Mouse (Mus musculus): ENCODE measurements at regions not wholly inside any gene's neighbourhood (a gene's known extent, or its start where the extent isn't known, plus 50 kb on each side); places are given as distances from the start of the nearest gene placed in this dataset.

GRCm38 (mm10) chr4:12837097-12837426, 665.2 kb upstream of the Fam92a start:
- no peak for DNase-seq (ENCODE audit: low spot score)

GRCm38 (mm10) chr4:12836326-12837096, 664.7 kb upstream of the Fam92a start:
- no peak for DNase-seq (ENCODE audit: low spot score)

GRCm38 (mm10) chr4:12826419-12826818, 654.6 kb upstream of the Fam92a start:
- no peak for DNase-seq (ENCODE audit: low spot score)

GRCm38 (mm10) chr4:12814251-12814650, 642.4 kb upstream of the Fam92a start:
- no peak for DNase-seq (ENCODE audit: low spot score)

GRCm38 (mm10) chr4:12801186-12801585, 629.4 kb upstream of the Fam92a start:
- DNase-seq (ENCODE audit: low spot score): no peak

GRCm38 (mm10) chr4:12799564-12799963, 627.7 kb upstream of the Fam92a start:
- no peak for DNase-seq (ENCODE audit: low spot score)

GRCm38 (mm10) chr4:12792764-12793422, 621.1 kb upstream of the Fam92a start:
- DNase-seq (ENCODE audit: low spot score): no peak

- no peak for DNase-seq (ENCODE audit: low spot score)
Observed at GRCm38 (mm10) chr4:12791786-12792674, 620.2 kb upstream of the Fam92a start.

- DNase-seq (ENCODE audit: low spot score): no peak
Observed at GRCm38 (mm10) chr4:12785840-12786239, 614.0 kb upstream of the Fam92a start.

GRCm38 (mm10) chr4:12784479-12784878, 612.7 kb upstream of the Fam92a start:
- DNase-seq (ENCODE audit: low spot score): no peak

GRCm38 (mm10) chr4:12784068-12784467, 612.3 kb upstream of the Fam92a start:
- DNase-seq (ENCODE audit: low spot score): no peak

GRCm38 (mm10) chr4:12781969-12782904, 610.4 kb upstream of the Fam92a start:
- no peak for DNase-seq (ENCODE audit: low spot score)

GRCm38 (mm10) chr4:12780254-12780653, 608.4 kb upstream of the Fam92a start:
- no peak for DNase-seq (ENCODE audit: low spot score)

- DNase-seq (ENCODE audit: low spot score): no peak
Observed at GRCm38 (mm10) chr4:12779211-12779610, 607.4 kb upstream of the Fam92a start.

GRCm38 (mm10) chr4:12778163-12778562, 606.3 kb upstream of the Fam92a start:
- no peak for DNase-seq (ENCODE audit: low spot score)

GRCm38 (mm10) chr4:12776217-12776578, 604.4 kb upstream of the Fam92a start:
- no peak for DNase-seq (ENCODE audit: low spot score)

- DNase-seq (ENCODE audit: low spot score): no peak
Observed at GRCm38 (mm10) chr4:12775524-12776216, 603.9 kb upstream of the Fam92a start.

GRCm38 (mm10) chr4:12775090-12775489, 603.3 kb upstream of the Fam92a start:
- no peak for DNase-seq (ENCODE audit: low spot score)

GRCm38 (mm10) chr4:12774671-12775070, 602.9 kb upstream of the Fam92a start:
- no peak for DNase-seq (ENCODE audit: low spot score)

GRCm38 (mm10) chr4:12773201-12773600, 601.4 kb upstream of the Fam92a start:
- no peak for DNase-seq (ENCODE audit: low spot score)
